Mouse (Mus musculus): ENCODE results near the gene Map10. TPM values are rescaled to one million over a fixed set of nuclear protein-coding genes. Genes with fewer than 3 reads are reported as not detected.

Map10 gene
- total and polyA plus RNA-seq, 2 experiments: 0.09 to 0.55 TPM

- H3K27me3 ChIP-seq (ENCODE audit: control insufficient read depth, insufficient read depth, low read length): no peaks in the 10 kb centered on the region
- H3K4me3 ChIP-seq (ENCODE audit: insufficient read depth, low read depth, low read length): no peak overlapping the region
- no peaks in the 10 kb centered on the region for H3K79me2 ChIP-seq (ENCODE audit: control insufficient read depth, insufficient read depth, low read length)
- no peak overlapping the region for H3K9ac ChIP-seq (ENCODE audit: low read depth, low read length)
- WGBS: 55% methylated on average over 2 of the region's 2 CpGs
- H3K4me1 ChIP-seq (ENCODE audit: control insufficient read depth, insufficient read depth, low read length): no peaks in the 10 kb centered on the region
- DNase-seq (ENCODE audit: extremely low read depth, low read depth, low spot score): no peak
- no peak overlapping the region for H3K27ac ChIP-seq (replicated peaks; ENCODE audit: insufficient read depth, low read depth, low read length)
- H3K36me3 ChIP-seq (ENCODE audit: control insufficient read depth, insufficient read depth, low read length): no peaks in the 10 kb centered on the region
- TF ChIP-seq CTCF (IDR thresholded peaks at IDR 0.05; ENCODE audit: low read depth, low read length): no peak
- no peak for TF ChIP-seq POLR2A (IDR thresholded peaks at IDR 0.05; ENCODE audit: extremely low read depth, insufficient read depth, low read length)
These were observed 3.8 kb upstream of the Map10 start for GRCm38 (mm10) chr8:125665876-125666186.

GRCm38 (mm10) chr8:125666201-125666600, 3.4 kb upstream of the Map10 start:
- H3K4me3 ChIP-seq (ENCODE audit: insufficient read depth, low read depth, low read length): no peak overlapping the region
- 49% methylated on average over 5 of the region's 5 CpGs for WGBS

GRCm38 (mm10) chr8:125667248-125667647, 2.4 kb upstream of the Map10 start:
- 71% methylated on average over 2 of the region's 2 CpGs for WGBS
- no peaks in the 10 kb centered on the region for H3K4me1 ChIP-seq (ENCODE audit: control insufficient read depth, insufficient read depth, low read length)
- H3K27ac ChIP-seq (replicated peaks; ENCODE audit: insufficient read depth, low read depth, low read length): no peak overlapping the region
- H3K27me3 ChIP-seq (ENCODE audit: control insufficient read depth, insufficient read depth, low read length): peaks cover 2% of the 10 kb centered on the region; the same call in 1 of the 2 replicates
- DNase-seq (ENCODE audit: extremely low read depth, low read depth, low spot score): no peak
- H3K36me3 ChIP-seq (ENCODE audit: control insufficient read depth, insufficient read depth, low read length): no peaks in the 10 kb centered on the region
- H3K9ac ChIP-seq (ENCODE audit: low read depth, low read length): no peak overlapping the region
- TF ChIP-seq CTCF (IDR thresholded peaks at IDR 0.05; ENCODE audit: low read depth, low read length): no peak
- TF ChIP-seq POLR2A (IDR thresholded peaks at IDR 0.05; ENCODE audit: extremely low read depth, insufficient read depth, low read length): no peak
- H3K79me2 ChIP-seq (ENCODE audit: control insufficient read depth, insufficient read depth, low read length): no peaks in the 10 kb centered on the region
- no peak overlapping the region for H3K4me3 ChIP-seq (ENCODE audit: insufficient read depth, low read depth, low read length)

More at GRCm38 (mm10) chr8:125666201-125666600, 3.4 kb upstream of the Map10 start:
- no peaks in the 10 kb centered on the region for H3K79me2 ChIP-seq (ENCODE audit: control insufficient read depth, insufficient read depth, low read length)
- no peaks in the 10 kb centered on the region for H3K27me3 ChIP-seq (ENCODE audit: control insufficient read depth, insufficient read depth, low read length)
- H3K36me3 ChIP-seq (ENCODE audit: control insufficient read depth, insufficient read depth, low read length): no peaks in the 10 kb centered on the region
- H3K9ac ChIP-seq (ENCODE audit: low read depth, low read length): no peak overlapping the region
- no peak for DNase-seq (ENCODE audit: extremely low read depth, low read depth, low spot score)
- TF ChIP-seq POLR2A (IDR thresholded peaks at IDR 0.05; ENCODE audit: extremely low read depth, insufficient read depth, low read length) (no peak), CTCF (IDR thresholded peaks at IDR 0.05; ENCODE audit: low read depth, low read length) (no peak)
- no peak overlapping the region for H3K27ac ChIP-seq (replicated peaks; ENCODE audit: insufficient read depth, low read depth, low read length)
- no peaks in the 10 kb centered on the region for H3K4me1 ChIP-seq (ENCODE audit: control insufficient read depth, insufficient read depth, low read length)

- no peaks in the 10 kb centered on the region for H3K79me2 ChIP-seq (ENCODE audit: control insufficient read depth, insufficient read depth, low read length)
- 0 out of 2 replicates have a peak overlapping the region, but pooled peaks have one; percentile 69 for H3K4me3 ChIP-seq (ENCODE audit: insufficient read depth, low read depth, low read length)
- H3K4me1 ChIP-seq (ENCODE audit: control insufficient read depth, insufficient read depth, low read length): no peaks in the 10 kb centered on the region
- no peaks in the 10 kb centered on the region for H3K36me3 ChIP-seq (ENCODE audit: control insufficient read depth, insufficient read depth, low read length)
- no peak for TF ChIP-seq CTCF (IDR thresholded peaks at IDR 0.05; ENCODE audit: low read depth, low read length)
- no peak for TF ChIP-seq POLR2A (IDR thresholded peaks at IDR 0.05; ENCODE audit: extremely low read depth, insufficient read depth, low read length)
- DNase-seq (ENCODE audit: extremely low read depth, low read depth, low spot score): no peak
- no peak overlapping the region for H3K27ac ChIP-seq (replicated peaks; ENCODE audit: insufficient read depth, low read depth, low read length)
- H3K27me3 ChIP-seq (ENCODE audit: control insufficient read depth, insufficient read depth, low read length): peaks cover 2% of the 10 kb centered on the region; the same call in 1 of the 2 replicates
- 82% methylated on average over 14 of the region's 14 CpGs for WGBS
- H3K9ac ChIP-seq (ENCODE audit: low read depth, low read length): no peak overlapping the region
These were observed 389 bp upstream of the Map10 start for GRCm38 (mm10) chr8:125669159-125669699.

- H3K4me1 ChIP-seq (ENCODE audit: control insufficient read depth, insufficient read depth, low read length): no peaks in the 10 kb centered on the region
- no peak for DNase-seq (ENCODE audit: extremely low read depth, low read depth, low spot score)
- H3K79me2 ChIP-seq (ENCODE audit: control insufficient read depth, insufficient read depth, low read length): no peaks in the 10 kb centered on the region
- no peaks in the 10 kb centered on the region for H3K36me3 ChIP-seq (ENCODE audit: control insufficient read depth, insufficient read depth, low read length)
- H3K27ac ChIP-seq (replicated peaks; ENCODE audit: insufficient read depth, low read depth, low read length): no peak overlapping the region
- peak overlapping the region; percentile 69; the same call in 1 of the 2 replicates for H3K4me3 ChIP-seq (ENCODE audit: insufficient read depth, low read depth, low read length)
- H3K9ac ChIP-seq (ENCODE audit: low read depth, low read length): no peak overlapping the region
- 96% methylated on average over 6 of the region's 6 CpGs for WGBS
- peaks cover 2% of the 10 kb centered on the region; the same call in 1 of the 2 replicates for H3K27me3 ChIP-seq (ENCODE audit: control insufficient read depth, insufficient read depth, low read length)
- TF ChIP-seq POLR2A (IDR thresholded peaks at IDR 0.05; ENCODE audit: extremely low read depth, insufficient read depth, low read length) (no peak), CTCF (IDR thresholded peaks at IDR 0.05; ENCODE audit: low read depth, low read length) (no peak)
These were observed 802 bp downstream of the Map10 start for GRCm38 (mm10) chr8:125670420-125670819.

- DNase-seq (ENCODE audit: extremely low read depth, low read depth, low spot score): no peak
- Histone ChIP-seq H3K4me1 (ENCODE audit: control insufficient read depth, insufficient read depth, low read length) (no peaks in the 10 kb centered on the region), H3K36me3 (ENCODE audit: control insufficient read depth, insufficient read depth, low read length) (no peaks in the 10 kb centered on the region), H3K9ac (ENCODE audit: low read depth, low read length) (no peak overlapping the region), H3K79me2 (ENCODE audit: control insufficient read depth, insufficient read depth, low read length) (no peaks in the 10 kb centered on the region), H3K4me3 (ENCODE audit: insufficient read depth, low read depth, low read length) (no peak overlapping the region), H3K27ac (replicated peaks; ENCODE audit: insufficient read depth, low read depth, low read length) (no peak overlapping the region), H3K27me3 (ENCODE audit: control insufficient read depth, insufficient read depth, low read length) (peaks cover 2% of the 10 kb centered on the region; the same call in 1 of the 2 replicates)
- 97% methylated on average over 9 of the region's 9 CpGs for WGBS
- TF ChIP-seq CTCF (IDR thresholded peaks at IDR 0.05; ENCODE audit: low read depth, low read length): no peak
- TF ChIP-seq POLR2A (IDR thresholded peaks at IDR 0.05; ENCODE audit: extremely low read depth, insufficient read depth, low read length): no peak
These were observed 1.3 kb downstream of the Map10 start for GRCm38 (mm10) chr8:125670906-125671305.
